Mouse (Mus musculus): ENCODE data around the gene 2010300C02Rik.
A peak's percentile ranks its signal among the peaks of the same experiment; 100 is the strongest.

The 2010300C02Rik gene

GRCm38 (mm10) chr1:37572528-37573272, 147.2 kb downstream of the 2010300C02Rik start:
- DNase-seq (ENCODE audit: low read depth, low spot score) = no peak

- DNase-seq (ENCODE audit: low read depth, low spot score) = no peak
These were observed 151.5 kb downstream of the 2010300C02Rik start for GRCm38 (mm10) chr1:37568379-37568778.

- no peak for DNase-seq (ENCODE audit: low read depth, low spot score)
These were observed 153.1 kb downstream of the 2010300C02Rik start for GRCm38 (mm10) chr1:37566754-37567153.

- DNase-seq (ENCODE audit: low read depth, low spot score) = no peak
These were observed 153.5 kb downstream of the 2010300C02Rik start for GRCm38 (mm10) chr1:37566344-37566743.

GRCm38 (mm10) chr1:37565396-37565795, 154.5 kb downstream of the 2010300C02Rik start:
- peak; percentile 28 for DNase-seq (ENCODE audit: low read depth, low spot score)

GRCm38 (mm10) chr1:37561955-37562354, 157.9 kb downstream of the 2010300C02Rik start:
- no peak for DNase-seq (ENCODE audit: low read depth, low spot score)
